ENCODE assay signal across 20 mouse cellular contexts in the genomic region with DNA sequence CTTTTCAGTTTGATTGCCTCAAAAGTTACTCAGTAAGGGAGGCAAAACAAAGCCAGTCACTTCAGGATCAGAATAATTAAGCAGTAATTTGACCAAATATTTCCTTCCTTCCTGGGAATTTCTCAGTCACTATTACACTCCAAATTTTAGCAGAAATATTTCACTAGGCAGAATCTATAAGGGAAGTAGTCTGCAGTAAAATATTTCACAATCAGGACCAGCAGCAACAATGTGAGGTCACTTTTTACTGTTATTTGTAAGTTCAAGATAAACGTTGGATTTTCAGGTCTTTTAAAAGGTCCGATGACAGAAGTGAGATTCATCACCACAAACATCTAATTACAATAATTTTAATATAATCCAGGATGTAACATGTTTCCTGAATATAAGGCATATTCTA.
A peak's percentile ranks its signal among the peaks of the same experiment; 100 is the strongest.
DNase-seq lines count a peak whose midpoint lies in the region; ATAC-seq and TF ChIP-seq lines count a peak whose summit lies in the region.
"Had no signal": no experiment of that assay in that cellular context is flagged by ENCODE, and none has a peak within 500 bp of the region (broad histone marks: within the 10 kb centered on the region; RNA-seq: fewer than 3 reads in every experiment).

No protein-coding gene starts in this region.

- WGBS in kidney, adult 2 months = 56% methylated on average over 2 of the region's 2 CpGs
- 76% methylated on average over 2 of the region's 2 CpGs for WGBS in forebrain, embryonic 11.5 days

- no peak overlapping the region for H3K4me3 ChIP-seq in kidney, adult 2 months (ENCODE audit: insufficient read depth, low read depth, low read length)
- no peak overlapping the region for H3K4me3 ChIP-seq in forebrain, embryonic 11.5 days (ENCODE audit: low read depth, low read length)
- H3K4me3 ChIP-seq: embryonic facial prominence, embryonic 10.5 days; embryonic facial prominence, embryonic 12.5 days; forebrain, embryonic 12.5 days had no signal

- H3K27ac ChIP-seq in kidney, adult 2 months (ENCODE audit: insufficient read depth, low read depth, low read length) = 0 out of 2 replicates have a peak overlapping the region, but pooled peaks have one; percentile 38
- no peak overlapping the region for H3K27ac ChIP-seq in forebrain, embryonic 11.5 days (ENCODE audit: low read depth, low read length)
- H3K27ac ChIP-seq: embryonic facial prominence, embryonic 10.5 days; embryonic facial prominence, embryonic 12.5 days; forebrain, embryonic 12.5 days had no signal

- no peak overlapping the region for H3K4me2 ChIP-seq in forebrain, embryonic 11.5 days (ENCODE audit: low read depth, low read length, severe bottlenecking)
- H3K4me2 ChIP-seq: embryonic facial prominence, embryonic 12.5 days; forebrain, embryonic 12.5 days had no signal

- H3K9me3 ChIP-seq in forebrain, embryonic 11.5 days (ENCODE audit: control insufficient read depth, low read length) = no peaks in the 10 kb centered on the region
- H3K9me3 ChIP-seq: embryonic facial prominence, embryonic 10.5 days; embryonic facial prominence, embryonic 12.5 days; forebrain, embryonic 12.5 days had no signal

- no peaks in the 10 kb centered on the region for H3K27me3 ChIP-seq in kidney, adult 2 months (replicated peaks; ENCODE audit: control insufficient read depth, insufficient read depth, low read length)
- H3K27me3 ChIP-seq in forebrain, embryonic 11.5 days (ENCODE audit: control insufficient read depth, insufficient read depth, low read length) = no peaks in the 10 kb centered on the region
- H3K27me3 ChIP-seq: embryonic facial prominence, embryonic 12.5 days; forebrain, embryonic 12.5 days had no signal

- no peaks in the 10 kb centered on the region for H3K36me3 ChIP-seq in kidney, adult 2 months (ENCODE audit: control insufficient read depth, insufficient read depth, low read length)
- H3K36me3 ChIP-seq in forebrain, embryonic 11.5 days (ENCODE audit: control insufficient read depth, insufficient read depth, low read length) = no peaks in the 10 kb centered on the region
- H3K36me3 ChIP-seq: embryonic facial prominence, embryonic 10.5 days; embryonic facial prominence, embryonic 12.5 days; forebrain, embryonic 12.5 days had no signal

- H3K4me1 ChIP-seq in kidney, adult 2 months (ENCODE audit: control insufficient read depth, insufficient read depth, low read length) = no peaks in the 10 kb centered on the region
- H3K4me1 ChIP-seq in forebrain, embryonic 11.5 days (replicated peaks; ENCODE audit: control insufficient read depth, insufficient read depth, low read length) = no peaks in the 10 kb centered on the region
- H3K4me1 ChIP-seq: forebrain, embryonic 12.5 days had no signal

- no peak for DNase-seq in kidney, adult 2 months
- no peak for DNase-seq in kidney, postnatal 14 days
- no peak for DNase-seq in forebrain, embryonic 11.5 days (ENCODE audit: low spot score)
- DNase-seq in embryo, embryonic 10.5 days (ENCODE audit: low spot score) = no peak
- DNase-seq: adrenal gland, adult 2 months; adrenal gland, postnatal 10 days; adrenal gland, postnatal 25 days; cerebellum, adult 11 months; cerebellum, adult 18-20 months; cerebellum, adult 8-10 months; cerebellum, adult 9-11 months; cerebellum, postnatal 14 days; cerebellum, postnatal 36 days had no signal

- no peak for TF ChIP-seq POLR2A in kidney, adult 2 months (IDR thresholded peaks at IDR 0.05; ENCODE audit: low read depth, low read length)

- ATAC-seq in megakaryocyte, adult 5-6 weeks (ENCODE audit: poor library complexity, severe bottlenecking) = peak; percentile 67
- peak; percentile 44; the same call in 1 of the 2 replicates for ATAC-seq in neutrophil, adult 5-6 weeks (ENCODE audit: extremely low read depth, insufficient number of reproducible peaks, low FRiP score, poor library complexity, severe bottlenecking)
- ATAC-seq in forebrain, embryonic 11.5 days (replicated peaks; ENCODE audit: low FRiP score) = no peak
- ATAC-seq: forebrain, embryonic 14.5 days; forebrain, embryonic 16.5 days had no signal

- H3K9ac ChIP-seq in forebrain, embryonic 11.5 days (ENCODE audit: low read length) = no peak overlapping the region
- H3K9ac ChIP-seq: embryonic facial prominence, embryonic 12.5 days; forebrain, embryonic 12.5 days had no signal

- TF ChIP-seq CTCF in kidney, adult 2 months (conservative IDR thresholded peaks at IDR 0.05; ENCODE audit: insufficient read depth, insufficient read length, low read depth, low read length) = no peak
